Mouse (Mus musculus) liver, embryonic 13.5 days (tissue): Measurements from ENCODE around the gene Soga1. TPM values are rescaled to one million over a fixed set of nuclear protein-coding genes. Genes with fewer than 3 reads are reported as not detected.

Source experiments
- ATAC-seq: fragments of 200-750 bp; cut with Nextera tagmentation; 2 replicates; pipeline ENCODE4 v1.8.0; 2017; ENCODE audit warnings: low read depth, mild to moderate bottlenecking, moderate number of reproducible peaks, moderate library complexity
- DNase-seq: peaks from one replicate; pipeline ENCODE4 v3.0.0; 2022
- H3K27ac ChIP-seq: fragments of 300-500 bp; sonication (generic); 2 replicates; pipeline ENCODE4 v1.5.1; 2015; ENCODE audit warnings: moderate library complexity, mild to moderate bottlenecking, inconsistent platforms
- H3K27me3 ChIP-seq: fragments of 300-500 bp; sonication (generic); 2 replicates; pipeline ENCODE4 v1.6.1; 2015; ENCODE audit warnings: mild to moderate bottlenecking, inconsistent platforms
- H3K36me3 ChIP-seq: fragments of 300-500 bp; sonication (generic); 2 replicates; pipeline ENCODE4 v1.6.1; 2015; ENCODE audit warnings: mild to moderate bottlenecking, inconsistent platforms
- H3K4me1 ChIP-seq: fragments of 300-500 bp; sonication (generic); replicated peaks from 2 replicates; pipeline ENCODE4 v1.6.1; 2015; ENCODE audit warnings: inconsistent platforms
- H3K4me2 ChIP-seq: fragments of 300-500 bp; sonication (generic); 2 replicates; pipeline ENCODE4 v1.6.1; 2015; ENCODE audit warnings: inconsistent platforms, mild to moderate bottlenecking, moderate library complexity
- H3K4me3 ChIP-seq: fragments of 300-500 bp; sonication (generic); replicated peaks from 2 replicates; pipeline ENCODE4 v1.5.1; 2015; ENCODE audit warnings: mild to moderate bottlenecking, inconsistent platforms
- H3K9ac ChIP-seq: fragments of 300-500 bp; sonication (generic); 2 replicates; pipeline ENCODE4 v1.6.1; 2015; ENCODE audit warnings: mild to moderate bottlenecking, inconsistent platforms
- H3K9me3 ChIP-seq: fragments of 300-500 bp; sonication (generic); replicated peaks from 2 replicates; pipeline ENCODE4 v1.6.1; 2016; ENCODE audit warnings: inconsistent platforms
- WGBS: fragments of 180-500 bp; shearing (Covaris S2); methylation state at CpG from one replicate; pipeline ENCODE4 v1.1.7; 2015; ENCODE audit not compliant: insufficient replicate concordance; 5-methylcytosine and 5-hydroxymethylcytosine counted together
- polyA plus RNA-seq: library from polyadenylated mRNA; unstranded; fragments of >200 nt; fragmentation: Nextera tagmentation; extraction: Ambion mirVana; gene quantifications from 2 replicates; pipeline ENCODE4 v1.2.1, GENCODE M21; 2015

Soga1 gene
- polyA plus RNA-seq, 1 experiment from 2014 or later, result 1.8 TPM

DNA sequence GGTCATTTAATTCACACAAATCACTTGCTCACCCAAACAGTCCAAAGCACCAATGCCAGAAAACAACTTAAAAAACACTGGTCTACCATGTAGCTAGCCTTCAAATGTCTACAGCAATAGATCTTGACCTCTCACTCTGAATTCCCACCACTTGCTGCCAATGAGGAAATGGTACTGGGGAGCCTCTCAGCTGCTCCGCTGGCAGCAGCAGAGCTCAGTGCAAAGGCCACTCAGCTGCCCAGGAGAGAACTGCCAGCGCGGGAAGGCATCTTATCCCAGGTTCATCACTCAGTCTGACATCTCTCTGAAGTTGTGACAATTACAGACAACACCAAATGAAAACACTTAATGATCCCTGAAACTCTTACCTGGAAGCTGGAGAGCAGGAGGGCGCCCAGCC lies 76.7 kb downstream of the Soga1 start:
- Histone ChIP-seq H3K27ac (no peak overlapping the region), H3K36me3 (peaks cover 83% of the 10 kb centered on the region), H3K27me3 (no peaks in the 10 kb centered on the region), H3K9me3 (no peaks in the 10 kb centered on the region), H3K9ac (no peak overlapping the region), H3K4me2 (no peak overlapping the region), H3K4me1 (peaks cover 26% of the 10 kb centered on the region), H3K4me3 (no peak overlapping the region)
- DNase-seq (no peak), ATAC-seq (no peak)
- WGBS, result 89% methylated on average over 4 of the region's 4 CpGs

DNA sequence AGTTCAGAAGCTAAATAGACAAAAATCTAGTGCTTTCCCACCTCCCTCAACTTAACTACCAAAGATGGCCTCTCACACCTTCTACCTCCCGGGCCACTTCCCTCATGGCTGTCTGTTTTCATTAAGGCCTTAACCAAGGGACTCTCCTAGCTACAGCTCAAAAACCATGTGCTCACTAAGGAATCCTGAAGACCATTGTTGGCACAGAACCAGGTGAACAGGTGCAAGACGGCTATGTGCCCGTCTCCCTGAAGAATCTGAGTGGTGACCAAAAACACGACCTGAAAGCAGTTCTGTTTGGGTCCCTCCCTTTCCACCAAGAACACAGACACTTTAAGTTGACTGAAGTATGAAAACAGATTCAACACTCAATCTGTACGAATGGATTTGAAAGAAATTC lies 80.8 kb downstream of the Soga1 start:
- H3K9ac ChIP-seq, result no peak overlapping the region
- H3K4me2 ChIP-seq, result no peak overlapping the region
- no peak for DNase-seq
- H3K4me3 ChIP-seq, result no peak overlapping the region
- no peak for ATAC-seq
- no peaks in the 10 kb centered on the region for H3K27me3 ChIP-seq
- H3K36me3 ChIP-seq, result peaks cover 97% of the 10 kb centered on the region
- no peak overlapping the region for H3K27ac ChIP-seq
- no peaks in the 10 kb centered on the region for H3K9me3 ChIP-seq
- 88% methylated on average over 5 of the region's 5 CpGs for WGBS
- no peaks in the 10 kb centered on the region for H3K4me1 ChIP-seq

DNA sequence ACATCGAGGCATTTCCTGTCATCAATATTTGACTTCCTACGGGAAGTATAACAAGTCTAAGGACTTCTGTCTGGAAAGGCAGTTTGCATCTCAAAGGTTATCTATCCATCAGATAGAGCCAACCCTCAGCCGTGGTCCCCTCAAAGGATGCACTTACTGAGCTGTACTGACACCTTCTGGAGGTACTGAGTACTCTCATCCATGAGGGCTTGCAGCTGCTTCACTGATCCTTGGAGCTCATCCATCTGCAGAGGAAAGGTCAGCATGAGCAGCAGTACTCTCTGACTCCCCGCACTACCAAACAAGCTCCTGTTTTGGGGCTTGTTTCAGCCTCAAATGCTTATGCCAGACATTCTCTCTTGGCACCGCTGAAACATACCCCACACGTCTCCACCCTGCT lies 82.5 kb downstream of the Soga1 start:
- Histone ChIP-seq H3K27me3 (no peaks in the 10 kb centered on the region), H3K4me2 (no peak overlapping the region), H3K4me1 (peaks cover 9% of the 10 kb centered on the region), H3K27ac (no peak overlapping the region), H3K9ac (no peak overlapping the region), H3K4me3 (no peak overlapping the region), H3K9me3 (no peaks in the 10 kb centered on the region), H3K36me3 (peaks cover 82% of the 10 kb centered on the region)
- no peak for ATAC-seq
- DNase-seq, result no peak
- WGBS, result 64% methylated on average over 6 of the region's 6 CpGs

DNA sequence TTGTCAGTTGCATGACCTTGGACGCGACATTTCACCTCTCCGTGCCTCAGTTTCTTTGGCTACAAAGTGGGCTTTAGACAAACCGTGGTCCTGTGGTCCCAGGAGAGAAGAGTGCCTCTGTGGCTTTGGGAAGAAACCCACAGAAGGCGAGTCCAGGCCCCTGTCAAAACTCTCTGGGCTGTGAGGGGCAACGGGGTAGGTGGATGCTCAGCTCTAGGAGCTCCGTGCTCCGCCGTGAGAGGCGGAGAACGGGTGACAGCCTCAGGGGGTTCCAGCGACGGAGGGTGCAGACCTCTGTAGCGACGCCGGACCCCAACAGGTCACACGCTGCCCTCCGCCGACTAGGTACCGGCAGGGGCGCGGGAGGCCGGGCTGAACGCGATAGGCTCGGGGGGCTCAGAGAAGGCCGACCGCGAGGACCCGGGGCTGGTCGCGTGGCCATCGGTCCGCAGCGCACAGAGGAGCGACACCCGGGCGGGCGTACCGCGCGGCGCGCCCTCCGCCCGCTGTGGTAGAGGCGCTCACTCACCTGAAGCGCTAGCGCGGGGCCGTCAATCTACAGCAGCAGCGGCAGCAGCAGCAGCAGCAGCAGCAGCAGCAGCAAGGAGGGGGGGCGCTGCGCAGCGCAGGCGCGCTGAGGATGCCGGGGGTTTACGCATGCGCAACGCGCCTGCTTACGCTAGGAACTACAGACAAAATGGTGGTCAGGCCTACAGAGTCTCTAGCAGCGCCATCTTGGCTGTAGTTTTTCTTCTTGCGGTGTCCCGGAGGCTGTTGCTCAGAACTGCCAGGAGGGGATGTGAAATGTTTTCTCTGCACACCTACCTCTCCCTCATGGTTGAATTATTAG lies 87.4 kb downstream of the Soga1 start, which contains the start of gene Ndrg3:
Ndrg3 (minus strand) TSS at position 587 of the 850 bp plus-strand sequence.
- WGBS, result under 1% methylated on average over 66 of the region's 66 CpGs
- H3K9me3 ChIP-seq, result no peaks in the 10 kb centered on the region
- H3K9ac ChIP-seq, result peak within 1 kb of the TSS; percentile 96
- peak within 1 kb of the TSS; percentile 92 for H3K27ac ChIP-seq
- no peaks in the 10 kb centered on the region for H3K27me3 ChIP-seq
- peak; percentile 96 for DNase-seq
- peaks cover 34% of the 10 kb centered on the region for H3K36me3 ChIP-seq
- peak; percentile 93 for ATAC-seq
- H3K4me1 ChIP-seq, result peaks cover 47% of the 10 kb centered on the region
- H3K4me3 ChIP-seq, result peak within 1 kb of the TSS; percentile 94
- H3K4me2 ChIP-seq, result peak within 1 kb of the TSS; percentile 81

DNA sequence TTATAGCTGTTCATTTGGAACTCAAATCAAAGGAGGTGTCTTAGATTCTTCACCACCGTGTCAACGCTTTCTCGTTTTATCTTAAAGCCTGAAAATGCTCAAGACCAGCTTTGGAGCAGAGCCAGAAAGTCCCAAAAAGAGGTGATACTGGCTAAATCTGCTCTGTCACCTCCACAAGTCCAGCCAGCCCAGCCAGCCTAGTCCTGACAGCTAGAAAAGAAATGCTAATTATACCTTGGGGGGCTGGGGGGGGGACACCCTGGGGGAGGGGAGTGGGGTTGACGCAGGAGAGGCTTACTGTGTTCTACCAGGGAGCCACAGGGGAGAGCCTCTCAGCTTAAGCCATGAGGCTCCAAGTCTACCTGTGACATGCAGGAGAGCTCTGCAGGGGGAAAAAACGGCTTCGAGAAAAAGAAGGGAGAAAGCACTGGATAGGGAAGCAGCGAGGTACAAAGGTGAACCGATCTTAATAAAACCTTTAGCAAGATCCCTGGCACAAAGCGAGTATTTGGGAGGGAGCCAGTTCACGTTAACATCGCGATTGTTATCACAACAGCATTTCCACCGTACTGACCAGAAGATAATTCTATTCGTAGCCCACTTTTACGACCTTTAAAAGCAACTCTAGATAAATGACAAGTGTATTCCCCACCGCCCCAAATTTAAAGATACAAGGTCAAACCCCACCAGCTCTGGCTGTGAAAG lies 88.2 kb downstream of the Soga1 start:
- peaks cover 26% of the 10 kb centered on the region for H3K36me3 ChIP-seq
- H3K9me3 ChIP-seq, result no peaks in the 10 kb centered on the region
- H3K4me1 ChIP-seq, result peaks cover 53% of the 10 kb centered on the region
- peak overlapping the region; percentile 92 for H3K27ac ChIP-seq
- ATAC-seq, result no peak
- peak; percentile 10 for DNase-seq
- H3K27me3 ChIP-seq, result no peaks in the 10 kb centered on the region
- 3% methylated on average over 16 of the region's 16 CpGs for WGBS
- peak overlapping the region; percentile 96 for H3K9ac ChIP-seq
- H3K4me3 ChIP-seq, result peak overlapping the region; percentile 94
- peak overlapping the region; percentile 81 for H3K4me2 ChIP-seq

DNA sequence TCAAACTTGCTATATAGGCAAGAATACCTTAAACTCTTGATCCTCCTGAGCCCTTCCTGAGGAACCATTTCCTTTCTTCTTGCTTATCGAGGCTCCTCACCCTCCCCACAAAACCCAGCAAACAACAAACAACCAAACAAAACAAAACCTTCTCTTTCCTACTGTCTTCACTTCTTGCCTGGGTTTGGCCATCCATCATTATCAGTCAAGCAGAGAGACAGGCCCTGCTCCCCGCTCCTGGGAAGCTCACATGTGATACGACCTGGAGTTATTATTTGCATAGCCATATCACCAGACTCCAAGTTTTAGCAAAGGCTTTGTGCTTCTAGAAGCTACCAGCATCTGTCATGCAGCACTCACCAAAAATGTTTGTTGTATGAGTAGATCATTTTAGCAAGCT lies 91.7 kb downstream of the Soga1 start:
- Histone ChIP-seq H3K4me1 (peaks cover 65% of the 10 kb centered on the region), H3K4me2 (0 out of 2 replicates have a peak overlapping the region, but pooled peaks have one; percentile 4), H3K27me3 (no peaks in the 10 kb centered on the region), H3K9ac (peak overlapping the region; percentile 34; the same call in 1 of the 2 replicates), H3K4me3 (no peak overlapping the region), H3K36me3 (peaks cover 3% of the 10 kb centered on the region; the same call in 1 of the 2 replicates), H3K9me3 (no peaks in the 10 kb centered on the region), H3K27ac (peak overlapping the region; percentile 56)
- 42% methylated on average over 3 of the region's 3 CpGs for WGBS
- DNase-seq, result no peak
- ATAC-seq, result no peak

DNA sequence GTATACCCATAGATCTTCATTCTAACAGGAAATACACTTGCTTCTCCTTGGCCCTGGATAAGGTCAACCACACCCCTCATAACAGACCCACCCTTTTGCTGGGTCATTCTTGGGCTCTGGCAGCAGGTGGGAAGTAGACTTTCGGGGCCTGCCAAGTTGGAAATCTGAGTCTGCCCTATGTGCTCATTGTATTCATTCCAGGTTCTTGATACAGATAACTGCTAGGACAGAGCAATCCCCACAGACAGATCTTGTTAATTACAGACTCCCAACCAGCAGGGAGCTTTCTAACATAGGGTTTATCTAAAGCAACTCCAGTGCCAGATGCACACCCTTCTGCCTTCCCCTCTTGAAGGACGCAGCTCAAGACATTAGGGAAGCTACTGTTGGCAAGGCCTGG lies 96.2 kb downstream of the Soga1 start:
- WGBS, result 27% methylated on average over 2 of the region's 2 CpGs
- Histone ChIP-seq H3K4me3 (peak overlapping the region; percentile 19), H3K4me2 (peak overlapping the region; percentile 52), H3K4me1 (peaks cover 58% of the 10 kb centered on the region), H3K9me3 (no peaks in the 10 kb centered on the region), H3K27ac (peak overlapping the region; percentile 95), H3K9ac (peak overlapping the region; percentile 63), H3K27me3 (no peaks in the 10 kb centered on the region), H3K36me3 (peaks cover 13% of the 10 kb centered on the region; the same call in 1 of the 2 replicates)
- DNase-seq (peak; percentile 65), ATAC-seq (peak; percentile 97)

DNA sequence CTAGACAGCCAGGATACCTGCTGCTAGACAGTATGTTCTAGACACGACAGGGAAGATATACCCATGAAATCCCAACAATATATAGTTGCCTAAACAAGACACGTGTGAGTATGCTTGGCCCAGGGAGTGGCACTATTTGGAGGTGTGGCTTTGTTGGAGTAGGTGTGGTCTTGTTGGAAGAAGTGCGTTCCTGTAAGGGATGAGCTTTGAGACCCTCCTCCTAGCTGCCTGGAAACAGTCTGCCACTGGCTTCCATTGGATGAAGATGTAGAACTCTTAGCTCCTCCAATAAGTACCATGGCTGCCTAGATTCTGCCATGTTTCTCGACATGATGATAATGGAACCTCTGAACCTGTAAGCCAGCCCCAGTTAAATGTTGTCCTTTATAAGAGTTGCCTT lies 97.8 kb downstream of the Soga1 start:
- Histone ChIP-seq H3K27me3 (no peaks in the 10 kb centered on the region), H3K4me1 (peaks cover 51% of the 10 kb centered on the region), H3K9me3 (no peaks in the 10 kb centered on the region), H3K27ac (peak overlapping the region; percentile 47; the same call in 1 of the 2 replicates), H3K4me2 (no peak overlapping the region), H3K4me3 (no peak overlapping the region), H3K9ac (no peak overlapping the region), H3K36me3 (peaks cover 16% of the 10 kb centered on the region; the same call in 1 of the 2 replicates)
- DNase-seq (no peak), ATAC-seq (no peak)
- WGBS, result 60% methylated on average over 4 of the region's 4 CpGs

DNA sequence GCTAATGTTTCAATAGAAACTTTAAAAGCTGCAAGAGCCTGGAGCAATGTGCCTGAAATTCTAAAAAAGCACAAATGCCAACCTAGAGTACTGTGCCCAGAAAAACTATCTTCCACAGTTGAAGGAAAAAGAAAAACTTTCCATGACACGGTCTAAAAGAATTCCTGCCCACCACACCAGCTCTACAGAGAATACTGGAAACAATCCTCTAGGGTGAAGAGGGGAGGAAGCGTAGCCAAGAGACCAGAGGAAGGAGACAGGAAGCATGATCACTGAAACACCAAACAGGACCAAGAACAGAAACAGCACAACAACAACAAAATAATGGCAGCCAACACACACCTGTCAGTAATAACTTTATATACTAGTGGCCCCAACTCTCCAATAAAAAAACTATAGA lies 99.0 kb downstream of the Soga1 start:
- no peak overlapping the region for H3K4me2 ChIP-seq
- H3K4me1 ChIP-seq, result peaks cover 51% of the 10 kb centered on the region
- ATAC-seq, result no peak
- no peaks in the 10 kb centered on the region for H3K27me3 ChIP-seq
- DNase-seq, result no peak
- no peaks in the 10 kb centered on the region for H3K9me3 ChIP-seq
- 71% methylated on average over 2 of the region's 2 CpGs for WGBS
- no peak overlapping the region for H3K4me3 ChIP-seq
- H3K27ac ChIP-seq, result no peak overlapping the region
- H3K36me3 ChIP-seq, result peaks cover 19% of the 10 kb centered on the region
- H3K9ac ChIP-seq, result no peak overlapping the region

DNA sequence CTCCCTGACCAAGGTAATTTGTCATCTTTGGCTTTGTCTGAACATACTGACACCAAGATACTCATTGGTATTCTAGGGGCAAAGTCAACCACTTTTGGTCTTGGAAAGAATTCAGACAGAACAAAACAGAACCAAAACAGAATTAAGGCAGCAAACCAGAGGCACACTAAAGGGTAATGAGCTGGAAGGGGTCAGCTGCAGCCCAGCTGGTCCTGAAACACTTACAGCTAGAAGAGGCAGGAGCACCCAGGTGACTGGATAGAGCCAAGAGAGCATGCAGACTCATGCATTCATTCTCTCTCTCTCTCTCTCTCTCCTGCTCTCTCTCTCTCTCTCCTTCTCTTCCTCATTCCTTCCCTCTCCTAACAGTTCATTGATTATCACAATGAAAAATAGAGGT lies 102.3 kb downstream of the Soga1 start:
- DNase-seq (no peak), ATAC-seq (no peak)
- Histone ChIP-seq H3K9me3 (no peaks in the 10 kb centered on the region), H3K27ac (peak overlapping the region; percentile 43; the same call in 1 of the 2 replicates), H3K4me1 (peaks cover 34% of the 10 kb centered on the region), H3K4me2 (no peak overlapping the region), H3K9ac (no peak overlapping the region), H3K36me3 (peaks cover 16% of the 10 kb centered on the region), H3K4me3 (no peak overlapping the region), H3K27me3 (no peaks in the 10 kb centered on the region)

DNA sequence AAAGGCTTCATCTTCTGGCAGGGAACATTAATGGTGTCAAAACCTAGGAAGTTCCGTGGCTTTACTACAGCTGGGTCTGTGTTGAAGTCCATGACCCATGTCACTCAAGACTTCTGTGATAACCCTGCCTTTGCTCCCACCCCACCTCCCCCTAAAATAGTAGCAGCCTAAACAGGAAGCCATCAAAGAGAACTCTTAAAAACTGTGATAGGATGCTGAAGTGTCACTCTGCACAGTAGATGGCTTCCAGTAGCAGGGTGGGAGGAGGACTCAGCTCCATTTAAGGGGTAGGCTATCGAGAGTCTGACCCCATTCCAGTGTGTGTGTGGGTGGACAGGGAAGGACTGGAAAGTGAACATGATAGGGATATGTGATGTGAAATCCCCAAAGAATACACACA lies 104.1 kb downstream of the Soga1 start:
- no peak overlapping the region; the same call in 1 of the 2 replicates for H3K27ac ChIP-seq
- no peaks in the 10 kb centered on the region for H3K27me3 ChIP-seq
- H3K9me3 ChIP-seq, result no peaks in the 10 kb centered on the region
- H3K4me3 ChIP-seq, result no peak overlapping the region
- ATAC-seq (no peak), DNase-seq (no peak)
- no peak overlapping the region for H3K9ac ChIP-seq
- WGBS, result 37% methylated on average over 2 of the region's 2 CpGs
- H3K4me2 ChIP-seq, result no peak overlapping the region
- peaks cover 27% of the 10 kb centered on the region for H3K4me1 ChIP-seq
- peaks cover 11% of the 10 kb centered on the region for H3K36me3 ChIP-seq
